Mouse (Mus musculus) erythroblast, adult 5-6 weeks (primary cell): ENCODE results near the gene Sirt2. TPM values are rescaled to one million over a fixed set of nuclear protein-coding genes. Genes with fewer than 3 reads are reported as not detected.

Experiments
- ATAC-seq: replicated peaks from 2 replicates; pipeline ENCODE4 v1.8.0; 2016; ENCODE audit warnings: moderate number of reproducible peaks, mild to moderate bottlenecking, moderate TSS enrichment, inconsistent platforms; ENCODE audit not compliant: poor library complexity, low FRiP score, severe bottlenecking
- total RNA-seq, 2 experiments: library from RNA; stranded (forward) in 1 of 2; stranded (reverse) in 1 of 2; fragments of 150-400 nt in 1 of 2; fragments of 200-764, 138-1000 nt in 1 of 2; gene quantifications; 2 replicates each; pipeline versions ENCODE4 v1.2.3 to v1.2.4; 2015 to 2017; ENCODE audit warnings: low replicate concordance in 2 of 2

Sirt2 gene
- total RNA-seq (2015; ENCODE audit: low replicate concordance) (18.3 and 21.5 TPM in 2 replicates), total RNA-seq (2017; ENCODE audit: low replicate concordance) (6.0 and 9.8 TPM in 2 replicates)

DNA sequence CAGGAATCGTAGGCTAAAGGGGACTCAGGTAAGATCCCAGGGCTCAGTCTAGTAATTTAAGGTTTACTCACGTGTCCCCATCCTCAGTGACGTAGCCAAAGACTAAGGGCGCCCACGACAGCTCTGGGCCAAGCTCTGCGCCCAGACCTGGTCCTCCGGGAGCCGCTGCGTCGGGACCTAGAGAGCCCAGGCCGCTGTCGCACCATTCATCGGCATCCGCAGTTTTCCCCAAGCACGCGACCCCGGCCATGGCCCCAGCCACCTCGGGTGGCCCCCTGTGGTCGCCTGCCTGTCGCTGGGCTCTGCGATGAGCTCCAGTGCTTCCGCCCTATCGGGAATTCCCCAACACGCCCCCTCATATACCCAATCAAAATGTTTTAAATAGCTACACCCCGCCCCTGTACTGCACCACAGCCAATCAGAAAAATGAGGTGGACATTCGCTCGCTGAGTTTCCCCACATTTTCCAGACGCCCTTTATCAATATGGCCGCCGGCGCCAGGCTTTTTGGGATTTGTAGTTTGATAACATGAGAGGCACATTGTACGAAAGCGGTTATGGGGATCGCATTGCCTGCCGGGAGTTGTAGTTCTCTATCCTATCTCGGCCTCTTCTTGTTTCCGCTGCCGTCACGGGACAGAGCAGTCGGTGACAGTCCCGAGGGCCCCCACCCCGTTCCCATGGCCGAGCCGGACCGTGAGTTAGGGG, at the start of gene Sirt2:
Gene Sirt2, plus strand, starts transcription at position 563 of the 707 bp plus-strand sequence.
- ATAC-seq = peak; percentile 94

DNA sequence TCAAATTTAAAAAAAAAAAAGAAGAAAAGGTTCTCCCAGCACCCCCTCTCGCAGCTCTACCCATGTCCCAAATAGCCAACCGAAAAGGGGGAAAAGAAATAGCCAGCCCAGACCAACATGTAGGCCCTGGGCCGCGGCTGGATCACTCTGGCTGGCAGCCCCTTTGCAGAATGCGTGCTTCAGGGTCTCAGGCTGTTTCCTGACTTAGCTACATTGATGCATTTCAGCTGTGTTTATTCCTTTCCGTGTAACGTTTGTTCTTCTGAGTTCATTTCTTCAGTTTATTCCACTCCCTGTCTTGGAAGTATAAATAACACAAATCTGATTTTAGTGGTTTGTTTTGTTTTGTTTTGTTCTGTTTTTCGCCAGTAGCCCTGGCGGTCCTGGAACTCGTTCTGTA, 48.8 kb upstream of the Sirt2 start:
- no peak for ATAC-seq

DNA sequence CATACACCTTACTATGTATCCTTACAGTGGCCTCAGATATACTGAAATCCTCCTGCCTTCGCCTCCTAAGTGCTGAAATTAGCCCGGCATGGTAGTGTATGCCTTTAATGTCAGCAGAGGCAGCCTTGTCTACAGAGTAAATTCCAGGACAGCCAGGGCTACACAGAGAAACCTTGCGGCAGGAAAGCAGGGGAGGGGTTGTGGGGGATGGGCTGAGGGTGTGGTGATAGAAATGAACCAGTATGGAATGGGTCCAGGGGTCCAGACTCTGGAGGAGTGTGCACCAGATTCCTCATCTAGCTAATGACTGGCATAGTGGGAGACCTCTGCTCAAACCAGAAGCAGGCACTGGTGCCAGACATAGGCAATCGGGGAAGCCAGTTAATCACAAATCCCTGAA, 47.4 kb upstream of the Sirt2 start:
- ATAC-seq = no peak

DNA sequence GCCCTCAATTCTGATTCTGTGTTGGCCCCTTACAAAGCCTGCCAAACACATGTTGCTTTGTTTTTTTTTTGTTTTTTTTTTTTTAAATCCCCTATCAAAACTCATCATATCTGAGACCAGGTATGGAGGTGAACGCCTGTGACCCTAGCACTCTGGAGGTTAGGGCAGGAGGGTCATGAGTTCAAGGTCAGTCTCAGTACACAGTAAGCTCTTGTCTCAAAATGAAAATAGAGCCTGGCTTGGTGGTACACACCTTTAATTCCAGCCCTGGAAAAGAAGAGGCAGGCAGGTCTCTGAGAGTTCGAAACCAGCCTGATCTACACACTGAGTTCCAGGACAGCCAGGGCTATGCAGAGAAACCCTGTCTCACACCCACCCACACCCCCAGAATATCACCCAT, 46.9 kb upstream of the Sirt2 start:
- ATAC-seq = no peak

DNA sequence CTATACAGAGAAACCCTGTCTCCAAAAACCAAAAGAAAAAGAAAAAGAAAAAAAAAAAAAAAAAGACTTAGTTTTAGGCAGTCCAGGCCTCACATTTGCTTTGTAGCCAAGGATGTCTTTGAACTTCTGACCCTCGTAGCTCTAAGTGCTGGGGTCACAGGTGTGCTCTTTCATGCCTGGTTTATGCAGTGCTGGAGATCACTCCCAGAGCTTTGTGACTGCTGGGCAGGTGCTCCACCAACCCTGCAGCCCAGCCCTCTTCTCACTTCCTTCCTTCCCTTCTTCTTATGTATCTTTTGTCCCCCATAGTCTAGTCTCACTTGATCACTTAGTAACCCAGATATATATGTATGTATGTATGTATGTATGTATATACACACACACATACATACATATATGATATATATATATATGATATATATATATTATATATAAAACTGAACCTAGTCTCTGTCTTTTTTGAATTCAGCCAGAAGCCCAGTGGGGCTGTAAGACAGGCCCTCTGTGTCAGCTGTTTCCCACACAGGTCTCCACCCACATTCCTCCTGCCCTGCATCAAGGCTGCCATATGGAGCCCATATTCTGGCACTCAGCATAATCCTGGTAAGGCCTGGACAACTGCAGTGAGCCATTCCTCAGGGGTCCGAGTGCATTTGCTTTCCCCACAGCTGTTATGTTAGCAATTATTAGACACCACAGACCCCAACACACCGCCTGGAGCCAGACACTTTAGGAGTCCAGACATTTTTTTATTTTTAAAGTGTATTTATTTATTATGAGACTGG, 45.6 kb upstream of the Sirt2 start:
- ATAC-seq = no peak

DNA sequence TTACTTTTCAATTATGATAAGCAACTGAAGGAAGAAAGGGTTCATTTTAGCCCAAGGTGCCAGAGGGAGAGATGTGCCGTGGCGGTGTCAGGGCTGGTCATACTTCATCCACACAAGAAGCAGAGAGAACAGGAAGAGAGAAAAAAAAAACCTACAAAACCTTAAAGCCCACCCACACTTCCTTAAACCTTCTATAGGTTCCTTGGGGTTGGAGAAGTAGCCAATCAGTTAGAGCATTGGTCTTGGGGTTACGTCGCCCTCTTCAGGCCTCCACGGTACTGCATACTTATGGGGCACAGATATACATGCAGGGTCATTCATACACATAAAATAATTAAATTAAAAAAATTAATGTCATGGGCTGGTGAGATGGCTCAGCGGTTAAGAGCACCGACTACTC, 44.5 kb upstream of the Sirt2 start:
- no peak for ATAC-seq

DNA sequence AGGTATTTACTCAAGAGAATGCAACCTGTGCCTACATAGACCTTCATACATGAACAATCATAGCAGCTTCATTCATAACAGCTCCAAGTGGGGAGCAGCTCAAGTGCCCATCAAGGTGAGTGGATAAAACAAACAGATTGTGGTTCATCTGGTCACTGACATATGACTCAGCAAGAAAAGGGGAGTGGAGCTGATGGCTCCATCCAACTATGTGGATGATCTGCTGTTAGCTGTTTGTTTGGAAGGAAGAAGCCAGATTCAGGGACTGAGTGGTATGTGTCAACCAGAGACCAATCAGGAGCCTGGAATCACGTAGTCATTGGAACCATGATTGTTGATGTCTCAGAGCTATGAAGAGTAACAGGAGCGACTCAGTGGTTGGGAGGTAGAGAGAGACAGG, 41.9 kb upstream of the Sirt2 start:
- no peak for ATAC-seq

DNA sequence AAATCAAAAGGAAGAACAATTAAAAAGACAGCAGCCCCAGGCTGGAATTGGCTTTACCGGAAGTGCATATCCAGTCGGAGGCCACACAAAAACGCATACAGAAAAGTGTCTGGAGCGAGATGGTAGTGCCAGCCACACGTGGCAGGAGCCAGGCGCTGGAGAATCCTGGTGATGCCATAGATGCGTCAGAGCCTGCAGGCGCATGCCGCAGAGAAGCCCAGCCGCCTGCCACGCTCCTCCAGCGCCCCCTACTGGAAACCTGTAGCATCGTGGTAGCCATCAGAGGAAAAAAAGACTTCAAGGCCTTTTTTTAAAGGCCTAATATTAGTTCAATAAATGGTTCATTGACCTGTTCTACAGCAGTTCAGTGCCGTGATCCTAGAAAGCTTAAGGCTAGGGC, 39.9 kb upstream of the Sirt2 start:
- ATAC-seq = peak; percentile 53; the same call in 1 of the 2 replicates

DNA sequence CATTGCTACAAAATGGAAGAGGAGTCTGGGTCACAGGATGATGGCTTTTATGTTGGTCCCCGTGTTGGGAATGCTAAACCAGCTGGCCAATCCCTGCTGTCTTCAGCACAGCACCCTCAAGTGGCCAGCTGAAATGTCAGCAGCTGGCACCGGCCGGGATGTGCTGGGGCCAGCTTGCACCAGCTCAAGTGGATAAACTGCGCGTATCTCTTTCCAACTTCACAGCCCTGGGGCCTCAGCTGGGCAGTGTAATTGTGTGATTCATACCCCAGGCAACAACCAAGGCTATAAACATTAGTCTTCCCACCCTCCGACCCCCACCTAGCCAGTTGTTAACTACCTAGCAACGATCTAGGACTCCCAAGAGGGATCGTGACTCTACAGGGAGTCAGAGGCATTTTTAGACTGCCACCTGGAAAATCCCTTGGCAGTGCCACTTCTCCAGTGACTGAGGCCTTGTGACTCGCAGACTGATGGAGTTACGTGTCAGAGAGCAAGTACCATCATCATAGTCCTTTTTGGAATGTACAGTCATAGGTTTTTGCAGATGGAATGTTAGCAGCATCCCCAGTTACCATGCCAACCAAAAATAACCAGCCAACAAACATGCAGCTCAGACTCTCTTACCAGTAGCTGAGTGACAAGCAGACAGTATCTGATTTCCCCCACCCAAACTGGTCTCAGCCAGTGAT, 38.7 kb upstream of the Sirt2 start:
- no peak for ATAC-seq

DNA sequence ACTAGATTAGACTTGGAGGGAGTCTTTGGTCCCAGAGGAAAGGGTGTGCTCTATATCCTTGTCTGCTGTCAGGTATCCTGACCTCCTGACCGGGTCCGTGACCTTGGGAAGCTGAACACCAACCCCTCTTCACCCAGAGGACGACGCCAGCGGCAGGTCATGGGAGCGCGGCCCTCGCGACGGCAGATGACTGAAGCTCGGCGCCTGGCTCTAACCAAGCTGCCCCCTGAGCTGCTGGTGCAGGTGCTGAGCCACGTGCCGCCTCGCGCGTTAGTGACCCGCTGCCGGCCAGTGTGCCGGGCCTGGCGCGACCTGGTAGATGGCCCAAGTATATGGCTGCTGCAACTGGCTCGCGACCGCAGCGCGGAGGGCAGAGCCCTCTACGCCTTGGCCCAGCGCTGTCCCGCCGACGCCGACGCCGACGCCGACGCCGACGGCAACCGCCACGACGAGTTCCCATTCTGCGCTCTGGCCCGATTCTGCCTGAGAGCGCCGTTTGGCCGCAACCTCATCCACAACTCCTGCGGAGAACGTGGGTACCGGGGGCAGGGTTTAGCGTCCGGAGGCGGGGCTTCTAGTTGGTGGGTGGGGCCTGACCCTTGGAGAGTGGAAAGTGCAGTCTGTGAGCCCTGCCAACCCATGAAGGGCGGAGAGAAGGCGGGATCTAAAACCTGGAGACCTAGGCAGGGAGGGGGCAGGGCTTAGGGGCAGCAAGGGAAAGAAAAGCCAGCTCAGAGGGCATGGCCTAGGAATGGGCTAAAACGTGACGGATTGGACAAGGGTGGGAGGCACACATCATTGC, 34.0 kb upstream of the Sirt2 start:
- ATAC-seq = peak; percentile 70

DNA sequence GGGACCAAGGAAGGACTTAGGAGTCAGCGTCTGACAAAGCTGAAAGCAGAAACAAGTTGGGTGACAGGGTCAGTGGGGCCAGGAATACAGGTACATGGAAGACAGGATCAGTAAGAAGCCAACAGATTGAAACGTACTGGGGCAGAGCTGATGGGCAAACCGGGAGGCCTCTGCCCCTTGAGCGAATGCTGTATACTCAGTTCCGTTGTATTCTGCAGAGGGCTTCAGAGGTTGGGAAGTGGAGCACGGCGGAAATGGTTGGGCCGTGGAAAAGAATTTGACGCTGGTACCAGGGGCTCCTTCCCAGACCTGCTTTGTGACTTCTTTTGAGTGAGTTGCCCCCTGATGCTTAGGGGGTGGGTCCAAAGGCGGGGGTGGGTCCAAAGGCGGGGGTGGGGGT, 33.3 kb upstream of the Sirt2 start:
- ATAC-seq = no peak

DNA sequence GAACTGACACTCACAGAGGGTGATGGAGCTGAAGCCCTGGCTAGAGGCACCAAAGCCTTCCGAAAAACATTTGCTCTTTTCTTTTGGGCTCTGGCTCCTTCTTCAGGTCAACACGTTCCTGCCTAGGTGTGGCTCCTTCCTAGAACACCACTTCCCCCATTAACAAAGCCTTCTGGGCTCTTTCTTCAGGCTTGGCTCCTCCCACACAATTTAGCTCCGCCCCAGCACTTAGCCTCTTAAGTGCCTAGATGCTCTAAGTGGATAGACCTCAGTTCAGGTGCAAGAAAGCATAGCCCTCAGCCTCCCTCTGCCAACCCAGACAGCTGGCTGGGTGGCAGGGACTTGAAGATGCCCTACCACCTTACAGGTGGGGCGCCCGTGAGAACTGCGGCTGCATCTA, 30.8 kb upstream of the Sirt2 start:
- ATAC-seq = no peak

DNA sequence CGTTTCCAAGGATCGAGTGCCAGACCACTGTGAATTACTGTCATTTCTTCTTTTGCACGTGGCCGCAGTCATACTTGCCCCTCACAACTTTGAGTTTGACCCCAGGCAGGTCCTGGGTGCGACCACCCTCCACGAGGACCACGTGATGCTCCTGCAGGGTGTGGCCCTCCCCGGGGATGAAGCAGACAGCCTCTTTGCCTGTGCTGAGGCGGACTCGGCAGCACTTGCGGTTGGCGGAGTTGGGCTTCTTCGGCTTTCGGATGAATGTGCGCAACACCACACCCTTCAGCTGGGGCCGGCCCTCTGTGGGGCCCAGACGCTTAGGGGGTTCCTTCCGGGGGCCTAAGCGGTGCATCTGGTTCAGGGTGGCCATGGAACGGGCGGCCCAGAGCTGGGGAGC, 26.7 kb upstream of the Sirt2 start:
- no peak for ATAC-seq

DNA sequence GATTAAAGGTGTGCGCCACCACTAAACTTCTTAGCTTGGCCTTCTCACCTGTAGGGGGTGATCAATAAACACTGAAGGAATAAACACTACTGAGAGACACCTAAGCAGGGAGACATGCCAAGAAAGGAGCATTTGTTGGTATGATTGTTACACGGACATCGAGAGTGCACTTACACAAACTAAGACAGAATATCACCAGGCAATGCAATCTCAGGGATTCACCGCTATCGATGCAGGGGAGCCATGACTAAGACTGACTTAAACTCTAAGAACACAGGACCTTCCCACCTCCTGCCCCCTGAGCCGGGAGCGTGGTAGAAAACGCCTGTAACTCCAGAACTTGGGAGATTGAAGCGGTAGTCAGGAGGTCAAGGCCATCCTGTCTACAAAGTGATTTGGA, 25.6 kb upstream of the Sirt2 start:
- 0 out of 2 replicates have a peak, but pooled peaks have one; percentile 2 for ATAC-seq

DNA sequence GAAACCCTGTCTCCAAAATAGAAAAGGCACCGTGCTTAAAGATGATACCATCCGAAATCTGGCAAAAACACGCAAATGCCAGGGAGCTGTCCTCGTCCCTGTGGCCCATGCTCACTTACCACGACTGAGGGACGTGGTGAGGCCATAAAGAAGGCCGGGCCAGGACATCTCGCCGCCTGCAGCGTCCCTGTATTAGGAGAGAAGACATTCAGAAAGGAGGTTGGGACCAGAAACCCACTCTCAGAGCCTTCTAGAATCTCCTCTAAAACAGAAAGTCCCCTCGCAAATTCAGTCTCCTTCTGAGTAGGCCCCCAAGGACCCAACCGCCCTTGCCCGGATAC, 25.2 kb upstream of the Sirt2 start:
- ATAC-seq = peak; percentile 26

DNA sequence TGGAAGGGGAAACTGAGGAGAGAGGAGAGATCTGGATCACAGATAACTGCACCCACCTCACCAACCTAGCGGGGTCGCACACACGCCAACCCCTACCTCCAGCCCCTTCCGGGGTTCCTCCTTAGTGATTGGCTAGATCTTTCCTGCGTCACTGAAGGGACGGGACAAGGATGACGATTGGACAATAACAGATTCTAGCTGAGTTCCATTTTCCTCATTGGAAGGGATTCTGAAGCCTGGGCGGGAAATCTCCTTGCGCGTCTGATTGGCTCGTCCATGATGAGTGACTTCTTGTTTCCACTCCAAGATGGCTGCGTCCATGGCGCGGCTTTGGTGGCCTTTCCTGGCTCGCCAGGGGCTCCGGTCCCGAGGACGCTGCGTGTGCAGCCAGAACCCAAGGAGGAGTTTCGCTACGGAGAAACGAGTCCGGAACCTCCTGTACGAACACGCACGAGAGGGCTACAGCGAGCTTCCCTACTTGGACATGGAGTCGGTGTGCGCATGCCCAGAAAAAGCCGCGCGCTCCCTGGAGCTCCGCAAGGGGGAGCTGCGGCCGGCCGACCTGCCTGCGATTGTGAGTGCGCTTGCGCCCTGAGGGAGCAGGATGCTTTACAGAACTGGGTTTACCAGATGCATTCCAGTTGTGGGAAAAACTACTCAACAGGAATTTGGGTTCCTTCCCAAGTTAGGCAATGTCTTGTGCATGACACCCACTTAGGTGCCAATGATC, 24.7 kb upstream of the Sirt2 start, which contains the start of the genes Mrps12 and Sars2:
Gene Mrps12, minus strand, starts transcription at position 112 of the 730 bp plus-strand sequence.
Gene Sars2, plus strand, starts transcription at position 284 of the 730 bp plus-strand sequence.
- ATAC-seq = peak; percentile 95

DNA sequence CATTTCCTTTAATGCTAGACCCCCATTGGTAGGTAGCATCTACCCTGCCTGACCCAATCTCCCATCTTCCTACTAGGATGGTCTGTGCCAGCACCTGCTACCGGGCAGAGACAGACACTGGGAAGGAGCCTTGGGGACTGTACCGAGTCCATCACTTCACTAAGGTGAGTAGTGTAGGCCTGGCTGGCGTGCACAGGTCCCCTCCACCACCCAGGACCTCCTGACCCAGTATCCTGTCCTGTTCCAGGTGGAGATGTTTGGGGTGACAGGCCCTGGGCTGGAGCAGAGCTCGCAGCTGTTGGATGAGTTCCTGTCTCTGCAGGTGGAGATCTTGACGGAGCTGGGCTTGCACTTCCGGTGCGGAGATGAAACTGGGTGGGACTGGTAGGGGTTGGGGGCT, 16.6 kb upstream of the Sirt2 start:
- no peak for ATAC-seq

DNA sequence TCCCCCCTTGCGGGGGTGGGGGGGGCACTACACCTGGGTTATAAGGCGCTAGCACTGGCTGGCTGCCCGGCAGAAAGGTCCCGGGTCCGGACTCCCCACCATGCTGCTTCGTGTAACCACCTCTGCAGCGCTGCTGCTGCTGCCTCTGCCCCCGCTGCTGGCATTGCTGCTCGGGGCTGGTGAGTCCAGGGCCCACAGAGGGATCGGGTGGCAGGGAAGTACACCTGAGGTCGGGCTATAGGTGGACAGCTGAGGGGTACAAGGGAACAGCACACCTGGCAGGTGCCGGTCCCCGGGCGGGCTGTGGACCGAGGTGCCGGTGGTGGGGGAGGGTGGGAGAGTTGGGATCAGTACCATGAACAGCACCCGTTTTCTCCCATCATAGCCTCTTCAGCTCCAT, 10.5 kb upstream of the Sirt2 start, which contains the start of gene Ccer2:
Gene Ccer2, plus strand, starts transcription at position 96 of the 400 bp plus-strand sequence.
- no peak for ATAC-seq

DNA sequence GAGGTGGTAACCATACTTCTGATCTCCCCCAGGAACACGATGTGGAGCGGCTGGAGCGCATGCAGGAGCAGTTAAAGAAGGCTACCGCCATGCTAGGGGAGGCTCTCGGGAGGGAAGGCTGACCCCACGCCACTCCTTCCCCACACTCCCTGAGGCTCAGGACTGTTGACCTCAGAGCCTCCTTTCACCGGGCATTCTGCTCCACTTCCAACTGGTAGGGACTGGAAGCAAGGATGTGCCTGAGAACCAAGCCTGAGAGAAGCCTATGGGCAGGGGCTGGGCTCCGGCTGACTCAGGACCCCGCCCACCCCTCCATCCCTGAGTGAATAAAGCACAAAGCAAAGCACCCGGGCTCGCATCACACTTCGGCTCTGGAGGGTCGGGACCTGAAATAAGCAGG, 7.9 kb upstream of the Sirt2 start:
- ATAC-seq = no peak
